Mouse (Mus musculus): ENCODE measurements around the gene Olfr959. TPM values are rescaled to one million over a fixed set of nuclear protein-coding genes. Genes with fewer than 3 reads are reported as not detected.

Gene Olfr959
- polyA plus RNA-seq, 1 experiment, result not detected

DNA sequence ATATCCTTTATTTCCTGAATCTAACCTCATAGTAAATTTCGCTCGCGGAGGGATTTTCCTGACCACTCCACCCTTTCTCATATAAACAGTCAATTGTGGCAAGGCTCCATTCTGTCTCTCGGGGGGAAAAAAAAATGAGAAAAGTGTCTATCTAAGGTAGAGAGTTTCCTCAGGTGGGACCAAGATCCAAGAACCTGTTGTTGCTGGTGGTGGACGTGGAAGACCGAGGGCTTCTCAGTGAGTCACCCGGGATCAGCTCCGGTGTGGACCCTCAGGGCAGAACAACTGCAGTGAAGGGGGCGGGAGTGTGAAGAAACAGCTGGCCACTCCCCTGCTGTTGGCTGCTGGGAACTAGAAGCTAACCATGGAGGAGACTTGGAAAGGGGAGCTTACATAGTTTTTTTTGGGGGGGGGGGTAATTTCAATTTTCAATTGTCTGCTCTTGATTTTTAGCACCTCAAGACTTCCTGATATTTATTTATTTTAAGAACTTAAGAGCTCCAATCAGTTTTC, 28.0 kb upstream of the Olfr959 start:
- TF ChIP-seq POLR2A (IDR thresholded peaks at IDR 0.05; ENCODE audit: borderline replicate concordance, control insufficient read depth, low read depth, low read length) (no peak), CTCF (IDR thresholded peaks at IDR 0.05; ENCODE audit: control insufficient read depth, insufficient read depth, low read length) (no peak)
- Histone ChIP-seq H3K27ac (ENCODE audit: control insufficient read depth, insufficient read depth, low read depth, low read length, poor library complexity) (no peak overlapping the region), H3K4me1 (ENCODE audit: control insufficient read depth, insufficient read depth, low read length) (no peaks in the 10 kb centered on the region), H3K4me3 (replicated peaks; ENCODE audit: control insufficient read depth, low read depth, low read length) (no peak overlapping the region)
- WGBS, result 5% methylated on average over 9 of the region's 9 CpGs

GRCm38 (mm10) chr9:39602536-39603332, 27.4 kb upstream of the Olfr959 start:
- Histone ChIP-seq H3K27ac (ENCODE audit: control insufficient read depth, insufficient read depth, low read depth, low read length, poor library complexity) (no peak overlapping the region), H3K4me3 (replicated peaks; ENCODE audit: control insufficient read depth, low read depth, low read length) (no peak overlapping the region), H3K4me1 (ENCODE audit: control insufficient read depth, insufficient read depth, low read length) (no peaks in the 10 kb centered on the region)
- 3% methylated on average over 19 of the region's 19 CpGs for WGBS
- TF ChIP-seq CTCF (IDR thresholded peaks at IDR 0.05; ENCODE audit: control insufficient read depth, insufficient read depth, low read length) (no peak), POLR2A (IDR thresholded peaks at IDR 0.05; ENCODE audit: borderline replicate concordance, control insufficient read depth, low read depth, low read length) (no peak)

DNA sequence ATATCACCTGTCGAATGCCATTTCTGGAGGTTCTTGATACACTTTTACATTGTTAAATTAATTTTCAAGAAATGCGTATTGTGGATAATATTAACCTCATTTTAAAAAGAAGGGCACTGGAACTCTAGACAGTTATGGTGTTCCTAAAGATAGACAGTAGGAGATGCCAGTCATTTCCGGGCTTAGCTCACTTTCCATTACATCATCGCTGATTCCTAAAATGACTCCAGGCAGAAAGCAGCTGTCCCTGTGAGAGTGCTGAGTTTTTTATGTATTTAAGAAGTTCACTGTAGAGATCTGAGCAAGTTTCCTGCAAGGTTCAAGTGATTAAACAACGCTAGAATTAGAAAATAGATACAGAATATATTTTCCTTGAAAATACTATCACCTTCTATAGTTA, 1.7 kb upstream of the Olfr959 start:
- TF ChIP-seq POLR2A (IDR thresholded peaks at IDR 0.05; ENCODE audit: borderline replicate concordance, control insufficient read depth, low read depth, low read length) (no peak), CTCF (IDR thresholded peaks at IDR 0.05; ENCODE audit: control insufficient read depth, insufficient read depth, low read length) (no peak)
- 74% methylated on average over 5 of the region's 5 CpGs for WGBS
- Histone ChIP-seq H3K4me3 (replicated peaks; ENCODE audit: control insufficient read depth, low read depth, low read length) (no peak overlapping the region), H3K27ac (ENCODE audit: control insufficient read depth, insufficient read depth, low read depth, low read length, poor library complexity) (no peak overlapping the region), H3K4me1 (ENCODE audit: control insufficient read depth, insufficient read depth, low read length) (no peaks in the 10 kb centered on the region)

GRCm38 (mm10) chr9:39558349-39558647, 17.1 kb downstream of the Olfr959 start:
- TF ChIP-seq CTCF (IDR thresholded peaks at IDR 0.05; ENCODE audit: control insufficient read depth, insufficient read depth, low read length) (no peak), POLR2A (IDR thresholded peaks at IDR 0.05; ENCODE audit: borderline replicate concordance, control insufficient read depth, low read depth, low read length) (no peak)
- Histone ChIP-seq H3K27ac (ENCODE audit: control insufficient read depth, insufficient read depth, low read depth, low read length, poor library complexity) (no peak overlapping the region), H3K4me1 (ENCODE audit: control insufficient read depth, insufficient read depth, low read length) (no peaks in the 10 kb centered on the region), H3K4me3 (replicated peaks; ENCODE audit: control insufficient read depth, low read depth, low read length) (no peak overlapping the region)

GRCm38 (mm10) chr9:39557529-39558348, 17.6 kb downstream of the Olfr959 start:
- WGBS, result 46% methylated on average over 3 of the region's 3 CpGs
- TF ChIP-seq CTCF (IDR thresholded peaks at IDR 0.05; ENCODE audit: control insufficient read depth, insufficient read depth, low read length), result no peak
- no peak for TF ChIP-seq POLR2A (IDR thresholded peaks at IDR 0.05; ENCODE audit: borderline replicate concordance, control insufficient read depth, low read depth, low read length)

DNA sequence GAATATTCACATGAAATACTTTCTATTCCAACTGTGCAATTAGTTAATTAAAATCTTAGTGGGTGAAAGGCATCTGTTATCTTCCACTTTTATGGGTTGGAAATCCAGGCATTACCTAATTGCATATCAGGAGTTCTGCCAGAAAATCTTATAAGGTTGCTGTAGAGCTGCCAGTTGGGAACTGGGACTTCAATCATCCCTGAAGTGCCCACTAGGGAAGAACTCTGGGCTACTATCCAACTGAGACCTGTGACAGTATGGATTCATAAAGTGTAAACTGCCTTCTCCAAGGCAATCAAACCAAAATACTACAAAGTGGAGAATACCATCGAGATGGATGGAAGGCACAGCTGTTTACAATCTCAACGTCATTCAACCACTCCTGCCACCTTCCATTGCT, 21.4 kb downstream of the Olfr959 start, which contains the start of gene Olfr958:
TSS of gene Olfr958 (minus strand) at position 109 of the 400 bp plus-strand sequence.
- Histone ChIP-seq H3K27ac (ENCODE audit: control insufficient read depth, insufficient read depth, low read depth, low read length, poor library complexity) (no peak within 1 kb of the TSS), H3K4me1 (ENCODE audit: control insufficient read depth, insufficient read depth, low read length) (no peaks in the 10 kb centered on the region), H3K4me3 (replicated peaks; ENCODE audit: control insufficient read depth, low read depth, low read length) (no peak within 1 kb of the TSS)
- 54% methylated on average over 2 of the region's 2 CpGs for WGBS
- TF ChIP-seq POLR2A (IDR thresholded peaks at IDR 0.05; ENCODE audit: borderline replicate concordance, control insufficient read depth, low read depth, low read length), result no peak
- TF ChIP-seq CTCF (IDR thresholded peaks at IDR 0.05; ENCODE audit: control insufficient read depth, insufficient read depth, low read length), result no peak

More at GRCm38 (mm10) chr9:39557529-39558348, 17.6 kb downstream of the Olfr959 start:
- Histone ChIP-seq H3K27ac (ENCODE audit: control insufficient read depth, insufficient read depth, low read depth, low read length, poor library complexity) (no peak overlapping the region), H3K4me3 (replicated peaks; ENCODE audit: control insufficient read depth, low read depth, low read length) (no peak overlapping the region), H3K4me1 (ENCODE audit: control insufficient read depth, insufficient read depth, low read length) (no peaks in the 10 kb centered on the region)

DNA sequence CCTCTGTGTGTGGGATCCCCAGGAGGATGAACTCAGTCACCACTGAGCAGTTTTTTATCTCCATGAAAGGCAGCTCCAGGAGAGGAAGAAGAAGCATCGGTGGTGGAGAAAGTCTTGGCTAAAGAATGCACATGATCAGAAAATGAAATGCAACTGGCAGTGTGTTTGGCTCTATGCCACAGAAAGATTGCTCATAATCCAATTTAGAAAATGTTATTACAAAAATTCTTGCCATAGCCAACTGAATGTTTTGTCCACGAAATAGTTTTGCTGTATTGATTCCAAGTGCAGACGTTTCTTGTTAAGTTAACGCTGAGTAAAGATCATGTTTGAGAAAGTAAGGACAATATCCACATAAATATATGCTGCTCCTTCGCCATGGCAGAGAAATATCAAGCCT, 24.6 kb downstream of the Olfr959 start:
- Histone ChIP-seq H3K4me3 (replicated peaks; ENCODE audit: control insufficient read depth, low read depth, low read length) (no peak overlapping the region), H3K27ac (ENCODE audit: control insufficient read depth, insufficient read depth, low read depth, low read length, poor library complexity) (no peak overlapping the region), H3K4me1 (ENCODE audit: control insufficient read depth, insufficient read depth, low read length) (no peaks in the 10 kb centered on the region)
- TF ChIP-seq POLR2A (IDR thresholded peaks at IDR 0.05; ENCODE audit: borderline replicate concordance, control insufficient read depth, low read depth, low read length) (no peak), CTCF (IDR thresholded peaks at IDR 0.05; ENCODE audit: control insufficient read depth, insufficient read depth, low read length) (no peak)
- WGBS, result 82% methylated on average over 5 of the region's 5 CpGs

GRCm38 (mm10) chr9:39523616-39524285, 51.6 kb downstream of the Olfr959 start:
- WGBS, result 62% methylated on average over 1 of the region's 1 CpGs
- Histone ChIP-seq H3K4me3 (replicated peaks; ENCODE audit: control insufficient read depth, low read depth, low read length) (no peak overlapping the region), H3K4me1 (ENCODE audit: control insufficient read depth, insufficient read depth, low read length) (no peaks in the 10 kb centered on the region), H3K27ac (ENCODE audit: control insufficient read depth, insufficient read depth, low read depth, low read length, poor library complexity) (no peak overlapping the region)
- TF ChIP-seq CTCF (IDR thresholded peaks at IDR 0.05; ENCODE audit: control insufficient read depth, insufficient read depth, low read length), result no peak
- no peak for TF ChIP-seq POLR2A (IDR thresholded peaks at IDR 0.05; ENCODE audit: borderline replicate concordance, control insufficient read depth, low read depth, low read length)

Other genes with a start within 250 kb of the Olfr959 start
- gene Olfr948, start 249.5 kb downstream of the Olfr959 start, polyA plus RNA-seq (2011; ENCODE audit: insufficient read depth, insufficient read length, low replicate concordance, missing spikeins), result not detected in 2 replicates
- 0.50 TPM in 1 of 2 replicates, not detected in the other for gene Olfr951, start 188.2 kb downstream of the Olfr959 start, polyA plus RNA-seq (2011; ENCODE audit: insufficient read depth, insufficient read length, low replicate concordance, missing spikeins)
- gene Olfr952, start 148.4 kb downstream of the Olfr959 start, polyA plus RNA-seq (2011; ENCODE audit: insufficient read depth, insufficient read length, low replicate concordance, missing spikeins), result not detected in 2 replicates
- gene Olfr954, start 118.9 kb downstream of the Olfr959 start, polyA plus RNA-seq (2011; ENCODE audit: insufficient read depth, insufficient read length, low replicate concordance, missing spikeins), result not detected in 2 replicates
- gene Olfr955, start 103.6 kb downstream of the Olfr959 start, polyA plus RNA-seq (2011; ENCODE audit: insufficient read depth, insufficient read length, low replicate concordance, missing spikeins), result not detected in 2 replicates
- gene Olfr44, start 81.6 kb downstream of the Olfr959 start, polyA plus RNA-seq (2011; ENCODE audit: insufficient read depth, insufficient read length, low replicate concordance, missing spikeins), result not detected in 2 replicates
- not detected in 2 replicates for gene Olfr957, start 59.8 kb downstream of the Olfr959 start, polyA plus RNA-seq (2011; ENCODE audit: insufficient read depth, insufficient read length, low replicate concordance, missing spikeins)
- not detected in 2 replicates for gene Olfr958, start 21.5 kb downstream of the Olfr959 start, polyA plus RNA-seq (2011; ENCODE audit: insufficient read depth, insufficient read length, low replicate concordance, missing spikeins)
- gene AW551984, start 28.8 kb upstream of the Olfr959 start, polyA plus RNA-seq (2011; ENCODE audit: insufficient read depth, insufficient read length, low replicate concordance, missing spikeins), result 0.35 TPM in 1 of 2 replicates, not detected in the other
- not detected in 2 replicates for gene Olfr148, start 35.1 kb upstream of the Olfr959 start, polyA plus RNA-seq (2011; ENCODE audit: insufficient read depth, insufficient read length, low replicate concordance, missing spikeins)
- gene Olfr960, start 45.8 kb upstream of the Olfr959 start, polyA plus RNA-seq (2011; ENCODE audit: insufficient read depth, insufficient read length, low replicate concordance, missing spikeins), result not detected in 2 replicates
- not detected in 2 replicates for gene Olfr961, start 69.5 kb upstream of the Olfr959 start, polyA plus RNA-seq (2011; ENCODE audit: insufficient read depth, insufficient read length, low replicate concordance, missing spikeins)
- gene Olfr963, start 91.6 kb upstream of the Olfr959 start, polyA plus RNA-seq (2011; ENCODE audit: insufficient read depth, insufficient read length, low replicate concordance, missing spikeins), result not detected in 2 replicates
- gene Olfr149, start 131.5 kb upstream of the Olfr959 start, polyA plus RNA-seq (2011; ENCODE audit: insufficient read depth, insufficient read length, low replicate concordance, missing spikeins), result not detected in 2 replicates
- not detected in 2 replicates for gene Olfr965, start 135.8 kb upstream of the Olfr959 start, polyA plus RNA-seq (2011; ENCODE audit: insufficient read depth, insufficient read length, low replicate concordance, missing spikeins)
- 1.1 and 5.3 TPM in 2 replicates for gene Olfr150, start 155.4 kb upstream of the Olfr959 start, polyA plus RNA-seq (2011; ENCODE audit: insufficient read depth, insufficient read length, low replicate concordance, missing spikeins)
- not detected in 2 replicates for gene Olfr967, start 170.7 kb upstream of the Olfr959 start, polyA plus RNA-seq (2011; ENCODE audit: insufficient read depth, insufficient read length, low replicate concordance, missing spikeins)
- gene Olfr968, start 207.7 kb upstream of the Olfr959 start, polyA plus RNA-seq (2011; ENCODE audit: insufficient read depth, insufficient read length, low replicate concordance, missing spikeins), result not detected in 2 replicates
- gene Olfr969, start 215.4 kb upstream of the Olfr959 start, polyA plus RNA-seq (2011; ENCODE audit: insufficient read depth, insufficient read length, low replicate concordance, missing spikeins), result not detected in 2 replicates
- not detected in 2 replicates for gene Olfr970, start 233.3 kb upstream of the Olfr959 start, polyA plus RNA-seq (2011; ENCODE audit: insufficient read depth, insufficient read length, low replicate concordance, missing spikeins)

Measured in bone marrow, adult 2 months (tissue).